Mouse (Mus musculus) stomach, embryonic 14.5 days (tissue): ENCODE measurements around the gene Trap1. TPM values are rescaled to one million over a fixed set of nuclear protein-coding genes. Genes with fewer than 3 reads are reported as not detected.

ENCODE experiments used
- ATAC-seq: fragments of 200-750 bp; cut with Nextera tagmentation; 2 replicates; pipeline ENCODE4 v1.8.0; 2017; ENCODE audit warnings: low read depth, moderate TSS enrichment; ENCODE audit not compliant: insufficient number of reproducible peaks, insufficient read depth, low FRiP score
- H3K27ac ChIP-seq: fragments of 300-500 bp; sonication (generic); 2 replicates; pipeline ENCODE4 v1.5.1; 2014; ENCODE audit warnings: mild to moderate bottlenecking, low read length, moderate library complexity, mixed read lengths
- H3K27me3 ChIP-seq: fragments of 300-500 bp; sonication (generic); 2 replicates; pipeline ENCODE4 v1.6.1; 2014; ENCODE audit warnings: low read length, control low read depth, mixed read lengths; ENCODE audit not compliant: control insufficient read depth, insufficient read depth
- H3K36me3 ChIP-seq: fragments of 300-500 bp; sonication (generic); 2 replicates; pipeline ENCODE4 v1.6.1; 2014; ENCODE audit warnings: mild to moderate bottlenecking, control low read depth, low read length, moderate library complexity, mixed read lengths; ENCODE audit not compliant: control insufficient read depth, insufficient read depth
- H3K4me1 ChIP-seq: fragments of 300-500 bp; sonication (generic); 2 replicates; pipeline ENCODE4 v1.6.1; 2014; ENCODE audit warnings: low read length, control low read depth, mixed read lengths; ENCODE audit not compliant: control insufficient read depth, insufficient read depth
- H3K4me2 ChIP-seq: fragments of 300-500 bp; sonication (generic); replicated peaks from 2 replicates; pipeline ENCODE4 v1.6.1; 2014; ENCODE audit warnings: low read depth, low read length, control low read depth
- H3K4me3 ChIP-seq: fragments of 300-500 bp; sonication (generic); 2 replicates; pipeline ENCODE4 v1.5.1; 2014; ENCODE audit warnings: low read depth, low read length, control low read depth
- H3K9ac ChIP-seq: fragments of 300-500 bp; sonication (generic); replicated peaks from 2 replicates; pipeline ENCODE4 v1.6.1; 2014; ENCODE audit warnings: low read depth, mild to moderate bottlenecking, control low read depth, low read length, moderate library complexity, mixed read lengths
- H3K9me3 ChIP-seq: fragments of 300-500 bp; sonication (generic); 2 replicates; pipeline ENCODE4 v1.6.1; 2016; ENCODE audit warnings: low read depth, low read length, control low read depth; ENCODE audit not compliant: control insufficient read depth
- WGBS: fragments of 180-500 bp; shearing (Covaris S2); extraction: QIAGEN DNeasy Blood & Tissue Kit; methylation state at CpG from one replicate; pipeline ENCODE4 v1.1.7; 2014; 5-methylcytosine and 5-hydroxymethylcytosine counted together
- polyA plus RNA-seq: library from polyadenylated mRNA; unstranded; fragments of >200 nt; fragmentation: Nextera tagmentation; extraction: Ambion mirVana; gene quantifications from 2 replicates; pipeline ENCODE4 v1.2.1, GENCODE M21; 2014

Gene Trap1
- 93.4 and 94.0 TPM in 2 replicates for polyA plus RNA-seq

DNA sequence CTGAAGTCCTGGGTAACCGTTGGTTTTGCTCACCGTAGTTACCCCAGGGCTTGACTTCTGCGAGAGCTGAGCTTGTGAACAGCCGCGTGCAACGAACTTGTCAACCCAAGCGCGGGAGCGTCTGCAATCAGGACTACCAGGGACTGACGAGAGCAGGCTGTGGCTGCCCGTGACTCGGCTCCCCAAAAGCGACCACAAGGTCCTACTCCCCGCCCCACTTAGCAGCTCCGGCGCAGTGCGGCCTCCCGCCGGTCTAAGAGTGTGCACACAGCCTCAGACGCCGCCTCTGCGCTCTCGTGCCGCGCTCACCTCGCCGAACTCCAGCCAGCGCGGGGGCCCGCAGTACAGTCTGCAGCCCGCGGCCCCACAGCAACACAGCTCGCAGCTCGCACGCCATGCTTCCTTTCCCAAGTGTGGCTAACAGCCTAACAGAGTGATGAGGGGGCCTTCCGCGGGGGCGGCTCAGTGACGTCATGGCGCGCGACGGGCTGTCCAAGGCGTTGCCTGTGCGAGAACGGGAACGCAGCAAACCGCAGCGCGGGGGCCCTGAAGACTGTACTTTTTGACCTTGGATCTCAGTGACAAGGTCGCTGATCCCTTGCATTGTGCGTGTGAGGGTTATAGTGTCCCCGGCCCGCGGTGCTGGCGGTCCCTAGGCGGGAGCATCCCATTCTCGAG, at the start of gene Trap1:
Gene Trap1 (minus strand): TSS at position 444 of the 678 bp plus-strand sequence.
- WGBS: under 1% methylated on average over 58 of the region's 58 CpGs
- H3K4me1 ChIP-seq: no peaks in the 10 kb centered on the region
- H3K9ac ChIP-seq: peak within 1 kb of the TSS; percentile 81
- no peaks in the 10 kb centered on the region for H3K9me3 ChIP-seq
- peak within 1 kb of the TSS; percentile 69; the same call in 1 of the 2 replicates for H3K27ac ChIP-seq
- peak within 1 kb of the TSS; percentile 88 for H3K4me3 ChIP-seq
- H3K36me3 ChIP-seq: peaks cover 6% of the 10 kb centered on the region
- ATAC-seq: peak; percentile 97
- peak within 1 kb of the TSS; percentile 63 for H3K4me2 ChIP-seq
- no peaks in the 10 kb centered on the region for H3K27me3 ChIP-seq

DNA sequence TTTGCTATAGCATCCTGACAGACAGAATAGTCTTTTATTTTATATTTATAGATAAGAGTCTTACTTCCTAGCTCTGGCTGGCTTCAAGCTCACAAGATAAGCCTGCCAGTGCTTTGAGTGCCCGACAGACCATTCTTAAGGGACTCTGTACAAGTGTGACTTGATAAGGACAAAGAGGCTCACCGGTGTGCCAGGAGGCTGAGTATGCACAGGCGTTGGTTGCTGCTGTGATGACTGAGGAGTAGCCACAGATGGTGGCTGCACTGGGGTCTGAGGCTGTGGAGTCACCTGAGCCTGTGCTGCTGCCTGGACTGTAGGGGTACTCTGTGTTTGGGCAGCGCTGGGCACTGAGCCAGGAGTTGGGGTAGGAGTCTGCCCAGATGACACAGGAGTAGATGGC, 39.4 kb upstream of the Trap1 start:
- no peak overlapping the region for H3K4me2 ChIP-seq
- WGBS: 91% methylated on average over 4 of the region's 4 CpGs
- H3K36me3 ChIP-seq: peaks cover 81% of the 10 kb centered on the region
- no peaks in the 10 kb centered on the region for H3K4me1 ChIP-seq
- H3K9ac ChIP-seq: no peak overlapping the region
- H3K4me3 ChIP-seq: no peak overlapping the region
- no peaks in the 10 kb centered on the region for H3K9me3 ChIP-seq
- no peaks in the 10 kb centered on the region for H3K27me3 ChIP-seq
- no peak for ATAC-seq
- no peak overlapping the region for H3K27ac ChIP-seq

- no peak for ATAC-seq
- 87% methylated on average over 2 of the region's 2 CpGs for whole genome bisulfite sequencing
- Histone ChIP-seq H3K36me3 (peaks cover 53% of the 10 kb centered on the region), H3K4me3 (no peak overlapping the region), H3K4me1 (no peaks in the 10 kb centered on the region), H3K4me2 (no peak overlapping the region), H3K27me3 (no peaks in the 10 kb centered on the region), H3K27ac (no peak overlapping the region), H3K9ac (no peak overlapping the region), H3K9me3 (no peaks in the 10 kb centered on the region)
Measured at GRCm38 (mm10) chr16:4100374-4100773, 22.7 kb upstream of the Trap1 start.

- ATAC-seq: no peak
- peaks cover 71% of the 10 kb centered on the region for H3K36me3 ChIP-seq
- H3K4me1 ChIP-seq: no peaks in the 10 kb centered on the region
- no peak overlapping the region for H3K9ac ChIP-seq
- 94% methylated on average over 1 of the region's 1 CpGs for WGBS
- H3K4me3 ChIP-seq: no peak overlapping the region
- H3K27me3 ChIP-seq: no peaks in the 10 kb centered on the region
- H3K9me3 ChIP-seq: no peaks in the 10 kb centered on the region
- H3K4me2 ChIP-seq: no peak overlapping the region
- H3K27ac ChIP-seq: no peak overlapping the region
Measured at GRCm38 (mm10) chr16:4097521-4097920, 19.9 kb upstream of the Trap1 start.

GRCm38 (mm10) chr16:4096898-4097297, 19.3 kb upstream of the Trap1 start:
- Histone ChIP-seq H3K4me2 (no peak overlapping the region), H3K4me3 (no peak overlapping the region), H3K27ac (no peak overlapping the region), H3K36me3 (peaks cover 74% of the 10 kb centered on the region), H3K9ac (no peak overlapping the region), H3K9me3 (no peaks in the 10 kb centered on the region), H3K4me1 (no peaks in the 10 kb centered on the region), H3K27me3 (no peaks in the 10 kb centered on the region)
- ATAC-seq: no peak

DNA sequence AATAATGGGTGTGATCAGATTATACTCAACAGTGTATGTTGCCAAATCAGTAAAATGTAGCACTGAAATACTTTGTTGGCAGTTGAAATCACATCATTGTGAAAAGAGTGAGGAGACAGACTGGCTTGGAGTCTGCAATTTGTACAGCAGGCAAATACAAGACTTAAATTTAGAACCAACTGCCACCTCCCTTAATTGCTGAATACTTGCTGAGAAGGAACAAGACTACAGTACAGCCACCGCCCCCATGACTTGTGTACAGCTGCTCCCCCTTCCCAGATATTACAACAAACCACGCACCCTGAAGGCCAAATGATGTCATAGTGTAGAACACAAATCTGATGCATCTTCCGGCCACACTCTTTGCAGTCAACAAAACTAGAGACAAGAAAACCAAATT, 18.5 kb upstream of the Trap1 start:
- no peak overlapping the region for H3K9ac ChIP-seq
- H3K4me2 ChIP-seq: no peak overlapping the region
- WGBS: 90% methylated on average over 3 of the region's 3 CpGs
- H3K4me1 ChIP-seq: no peaks in the 10 kb centered on the region
- no peaks in the 10 kb centered on the region for H3K9me3 ChIP-seq
- ATAC-seq: no peak
- H3K36me3 ChIP-seq: peaks cover 76% of the 10 kb centered on the region
- H3K4me3 ChIP-seq: no peak overlapping the region
- no peaks in the 10 kb centered on the region for H3K27me3 ChIP-seq
- H3K27ac ChIP-seq: no peak overlapping the region

DNA sequence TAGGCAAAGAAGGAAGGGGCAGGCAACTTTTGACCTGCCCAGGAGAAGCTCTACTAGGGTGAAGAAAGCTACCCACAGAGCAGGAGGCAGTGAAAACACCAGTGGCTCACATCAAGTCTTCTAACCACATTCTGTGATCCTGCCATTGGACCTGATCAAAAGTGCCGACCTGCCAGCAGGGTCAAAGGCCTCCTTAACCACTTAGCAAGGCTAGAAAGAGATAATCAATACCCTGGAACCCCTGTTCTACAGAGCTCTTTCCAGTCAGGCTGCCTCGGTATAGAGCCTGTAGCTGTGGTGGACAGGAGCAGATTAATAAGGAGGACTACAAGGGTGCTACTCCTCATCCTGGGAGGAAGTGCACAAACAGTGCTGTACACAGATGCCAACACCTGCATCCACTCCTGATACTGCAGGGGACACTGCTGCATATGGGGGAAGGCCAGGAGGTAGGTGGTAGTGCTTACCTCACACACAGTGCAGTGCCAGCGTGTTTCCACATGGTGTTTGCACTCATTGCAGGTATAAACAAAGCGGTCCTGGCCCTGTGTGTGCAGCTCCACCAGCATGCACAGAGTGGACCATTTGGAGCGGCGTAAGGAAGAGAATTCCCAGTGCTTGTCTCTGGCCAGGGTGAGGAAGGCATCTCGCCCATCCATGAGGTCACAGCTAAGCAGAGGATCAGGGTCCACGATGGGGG, 9.7 kb upstream of the Trap1 start:
- no peak overlapping the region for H3K9ac ChIP-seq
- H3K9me3 ChIP-seq: no peaks in the 10 kb centered on the region
- no peak overlapping the region for H3K4me2 ChIP-seq
- ATAC-seq: 0 out of 2 replicates have a peak, but pooled peaks have one; percentile 31
- no peaks in the 10 kb centered on the region for H3K27me3 ChIP-seq
- H3K36me3 ChIP-seq: peaks cover 80% of the 10 kb centered on the region
- H3K27ac ChIP-seq: no peak overlapping the region
- H3K4me3 ChIP-seq: no peak overlapping the region
- no peaks in the 10 kb centered on the region for H3K4me1 ChIP-seq
- WGBS: 95% methylated on average over 8 of the region's 8 CpGs

- Histone ChIP-seq H3K4me3 (no peak overlapping the region), H3K4me1 (no peaks in the 10 kb centered on the region), H3K36me3 (peaks cover 72% of the 10 kb centered on the region), H3K27ac (no peak overlapping the region), H3K9me3 (no peaks in the 10 kb centered on the region), H3K9ac (no peak overlapping the region), H3K4me2 (no peak overlapping the region), H3K27me3 (no peaks in the 10 kb centered on the region)
- WGBS: 93% methylated on average over 9 of the region's 9 CpGs
- no peak for ATAC-seq
Measured at GRCm38 (mm10) chr16:4085851-4086387, 8.3 kb upstream of the Trap1 start.
